Mouse (Mus musculus) inflammation-experienced regulatory T-cells, adult 6 months (primary cell): Measurements from ENCODE around the gene Tnfrsf25. TPM values are rescaled to one million over a fixed set of nuclear protein-coding genes. Genes with fewer than 3 reads are reported as not detected.

Experiments used
- ATAC-seq: one replicate; pipeline ENCODE4 v1.8.0; 2017
- polyA plus RNA-seq, 3 experiments: library from polyadenylated mRNA; unstranded; fragments of 100-300 nt; shearing (Covaris generic); gene quantifications; one replicate each; pipeline ENCODE4 v1.2.1; 2017

Gene Tnfrsf25
- polyA plus RNA-seq, 3 experiments from 2014 or later, result 125 to 133 (median 127) TPM

DNA sequence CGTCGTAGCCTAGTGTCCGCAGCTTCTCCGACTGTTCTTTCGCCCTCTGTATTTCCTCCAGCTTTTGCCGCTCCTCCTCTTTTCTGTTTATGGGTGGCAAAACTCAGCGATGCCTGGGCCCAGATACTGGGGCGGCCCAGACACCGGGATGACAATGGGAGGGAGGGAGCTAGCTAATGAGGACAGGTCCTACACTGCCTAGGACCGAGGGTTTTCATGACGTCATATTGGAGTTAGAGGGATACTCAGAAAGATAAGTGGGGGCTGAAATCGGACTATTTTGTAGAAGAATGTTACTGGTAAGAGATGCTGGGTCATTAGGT, 5.4 kb downstream of the Tnfrsf25 start:
- ATAC-seq, result no peak

DNA sequence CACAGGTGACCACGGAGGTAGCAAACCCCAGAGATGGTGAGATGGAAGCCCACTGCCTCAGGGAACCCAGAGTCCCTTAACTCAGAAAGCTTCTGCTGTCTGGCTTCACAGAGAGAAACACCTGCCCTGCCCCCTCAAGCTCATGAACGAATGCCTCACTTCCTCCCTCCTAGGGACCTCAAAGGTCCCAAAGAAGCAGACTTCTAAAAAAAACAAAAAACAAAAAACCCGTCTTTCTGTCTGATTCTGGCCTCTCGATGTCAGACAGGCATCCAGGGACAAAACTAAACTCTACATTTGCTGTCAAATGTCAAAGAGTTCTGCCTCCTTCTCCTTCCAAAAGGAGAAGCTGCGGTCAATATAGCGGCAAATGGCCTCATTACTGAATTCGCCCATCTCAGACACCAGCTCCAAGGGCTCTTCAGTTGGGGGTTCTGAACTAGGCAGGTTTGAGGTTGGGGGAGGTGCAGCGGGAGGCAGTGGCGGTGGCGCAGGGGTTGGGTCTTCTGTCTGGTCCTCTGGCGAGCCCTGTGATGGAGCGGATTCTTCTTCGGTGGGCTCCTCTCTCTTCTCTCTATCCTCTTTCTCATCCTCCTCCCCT, 8.7 kb downstream of the Tnfrsf25 start:
- ATAC-seq, result no peak

DNA sequence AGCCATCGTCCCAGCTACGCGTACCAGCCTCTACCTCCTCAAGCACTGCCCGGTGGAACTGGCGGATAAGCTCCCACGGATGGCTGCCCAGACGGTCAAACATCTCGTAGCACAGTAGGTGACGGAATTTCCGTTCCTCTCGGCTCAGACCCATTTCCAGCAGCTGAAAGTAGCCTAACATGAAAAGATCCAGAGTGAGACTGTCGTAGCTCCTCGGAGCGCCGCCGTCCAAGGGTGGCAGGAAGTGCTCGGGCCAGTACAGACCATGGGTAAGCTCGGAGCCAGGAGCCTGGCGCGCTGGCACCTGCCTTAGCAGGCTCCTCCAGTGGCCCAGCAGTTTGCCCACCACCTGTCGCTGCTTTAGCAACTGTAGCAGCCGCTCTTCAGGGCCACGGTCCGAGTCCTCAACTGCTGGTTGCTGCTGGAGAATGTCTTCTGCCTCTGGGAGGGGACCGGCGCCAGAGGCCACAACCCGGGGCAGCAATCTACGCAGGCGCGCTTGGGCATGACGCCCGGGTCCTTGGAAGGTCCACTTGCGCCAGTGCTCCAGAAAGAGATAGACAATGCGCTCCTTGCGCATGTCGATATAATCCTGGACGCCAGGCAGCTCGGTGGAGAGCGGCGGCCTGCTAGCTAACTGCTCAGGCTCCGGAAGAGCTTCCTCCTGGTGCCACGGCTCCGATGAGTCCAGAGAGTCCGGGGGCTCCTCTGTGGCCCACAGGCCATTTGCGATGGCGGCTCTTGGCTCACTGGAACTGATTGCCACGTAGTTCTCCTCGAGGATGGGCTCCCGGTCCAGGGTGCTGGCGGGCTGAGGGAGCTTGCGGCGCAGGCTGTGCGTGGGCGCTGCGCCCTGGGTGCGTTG, 9.7 kb downstream of the Tnfrsf25 start:
- ATAC-seq, result peak; percentile 42

DNA sequence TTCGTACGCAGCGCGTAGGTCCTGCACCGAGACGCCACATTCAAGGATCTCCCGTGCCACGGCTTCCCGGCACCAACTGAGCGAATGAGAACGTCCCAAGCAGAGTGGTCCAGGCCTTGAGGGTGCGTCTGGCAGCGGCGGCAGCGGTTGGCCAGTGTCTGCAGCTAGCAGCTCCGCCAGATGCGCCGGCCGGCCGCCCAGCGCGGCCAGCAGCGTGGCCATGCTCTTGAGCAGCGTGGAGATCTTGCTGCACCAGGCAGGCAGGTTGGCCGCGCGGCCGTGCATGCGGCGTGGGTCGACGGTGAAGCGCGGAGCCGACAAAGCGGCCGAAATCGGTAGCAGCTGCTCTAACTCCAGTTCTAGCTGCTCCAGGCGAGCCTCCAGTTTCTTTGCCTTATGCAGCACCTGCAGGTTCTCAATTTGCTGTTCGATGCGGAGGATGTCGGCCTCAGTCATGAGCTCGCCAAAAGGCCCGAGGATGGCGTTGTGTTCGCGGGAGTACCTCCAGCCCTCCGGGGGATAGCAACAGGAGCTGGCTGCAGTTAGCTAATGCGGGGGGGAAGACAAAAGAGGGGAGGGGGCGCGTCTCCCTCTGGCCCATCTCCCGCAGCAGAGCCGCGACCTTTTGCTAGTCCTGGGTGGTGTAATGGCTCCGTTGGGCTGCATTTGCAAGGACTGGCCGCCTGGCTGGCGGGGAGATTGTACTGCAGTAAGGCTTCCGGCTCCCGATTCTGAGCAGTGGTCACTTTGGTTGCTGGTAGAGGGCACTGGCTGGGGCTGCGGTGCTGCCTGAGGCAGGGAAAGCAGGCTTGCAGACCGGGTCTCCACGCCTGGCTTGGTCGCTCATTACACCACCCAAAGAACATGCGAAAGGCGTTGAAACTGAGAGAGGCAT, 10.5 kb downstream of the Tnfrsf25 start:
- ATAC-seq, result no peak

DNA sequence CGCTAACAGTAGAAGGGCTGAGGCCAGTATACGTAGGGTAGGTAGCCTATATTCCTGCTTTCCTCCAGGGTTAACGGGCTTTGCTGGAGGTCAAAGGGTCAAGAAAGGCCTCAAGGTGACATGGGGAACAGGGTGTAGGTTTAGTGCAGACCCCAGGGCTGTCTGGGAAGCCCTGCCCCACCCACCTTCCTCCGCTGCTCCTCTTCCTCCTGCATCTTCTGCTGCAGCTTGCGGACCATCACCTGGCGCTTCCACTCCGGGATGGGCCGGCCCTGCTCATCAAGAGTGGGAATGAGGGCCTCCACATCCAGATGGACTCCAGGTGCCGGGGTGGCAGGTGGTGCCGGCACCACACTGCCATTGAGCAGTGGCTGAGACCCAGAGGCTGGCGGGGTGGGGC, 12.2 kb downstream of the Tnfrsf25 start:
- ATAC-seq, result no peak

DNA sequence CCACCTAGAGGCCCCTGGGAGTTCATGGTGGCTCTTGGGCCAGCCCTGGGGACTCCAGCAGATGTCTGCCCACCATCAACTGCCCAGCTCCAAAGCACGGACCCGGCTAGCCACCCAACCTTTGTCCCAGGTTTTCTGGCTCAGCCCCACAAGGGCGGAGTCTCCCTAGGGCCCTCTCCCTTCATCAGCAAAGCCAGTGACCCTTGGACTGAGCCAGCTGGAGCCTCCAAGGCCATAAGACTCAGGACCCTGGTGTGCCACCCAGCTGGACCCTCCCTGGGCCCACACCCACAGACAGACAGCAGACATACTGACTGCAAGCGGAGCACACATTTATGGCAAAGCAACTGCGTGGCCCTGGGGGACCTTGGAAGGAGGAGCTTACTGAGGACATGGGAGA, 13.1 kb downstream of the Tnfrsf25 start:
- no peak for ATAC-seq

DNA sequence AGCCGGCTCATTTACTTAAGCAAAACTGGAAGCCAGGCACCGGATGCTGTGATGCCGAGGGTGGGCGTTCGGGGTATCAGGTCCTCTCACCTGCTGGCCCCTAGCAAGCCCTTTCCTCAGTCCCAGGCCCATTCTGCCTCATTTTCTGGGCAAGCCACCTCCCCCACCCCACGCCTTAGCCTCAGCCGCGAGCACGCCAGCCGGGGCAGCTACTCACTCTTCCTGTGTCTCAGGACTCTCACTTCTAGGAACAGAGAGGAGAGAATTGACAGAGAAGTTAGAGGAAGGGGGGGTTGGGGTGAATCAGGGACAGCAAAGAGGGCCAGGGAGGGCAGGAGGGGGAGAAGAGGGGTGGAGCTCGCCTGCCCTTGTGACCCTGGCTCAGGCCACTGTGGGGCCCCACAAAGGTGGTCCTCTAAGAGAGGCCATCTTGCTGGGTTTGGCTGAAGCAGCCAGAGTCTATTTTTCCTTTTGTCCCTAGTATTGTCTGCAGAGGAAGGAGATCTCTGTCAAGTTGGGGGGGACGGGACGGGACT, 13.7 kb downstream of the Tnfrsf25 start:
- no peak for ATAC-seq

DNA sequence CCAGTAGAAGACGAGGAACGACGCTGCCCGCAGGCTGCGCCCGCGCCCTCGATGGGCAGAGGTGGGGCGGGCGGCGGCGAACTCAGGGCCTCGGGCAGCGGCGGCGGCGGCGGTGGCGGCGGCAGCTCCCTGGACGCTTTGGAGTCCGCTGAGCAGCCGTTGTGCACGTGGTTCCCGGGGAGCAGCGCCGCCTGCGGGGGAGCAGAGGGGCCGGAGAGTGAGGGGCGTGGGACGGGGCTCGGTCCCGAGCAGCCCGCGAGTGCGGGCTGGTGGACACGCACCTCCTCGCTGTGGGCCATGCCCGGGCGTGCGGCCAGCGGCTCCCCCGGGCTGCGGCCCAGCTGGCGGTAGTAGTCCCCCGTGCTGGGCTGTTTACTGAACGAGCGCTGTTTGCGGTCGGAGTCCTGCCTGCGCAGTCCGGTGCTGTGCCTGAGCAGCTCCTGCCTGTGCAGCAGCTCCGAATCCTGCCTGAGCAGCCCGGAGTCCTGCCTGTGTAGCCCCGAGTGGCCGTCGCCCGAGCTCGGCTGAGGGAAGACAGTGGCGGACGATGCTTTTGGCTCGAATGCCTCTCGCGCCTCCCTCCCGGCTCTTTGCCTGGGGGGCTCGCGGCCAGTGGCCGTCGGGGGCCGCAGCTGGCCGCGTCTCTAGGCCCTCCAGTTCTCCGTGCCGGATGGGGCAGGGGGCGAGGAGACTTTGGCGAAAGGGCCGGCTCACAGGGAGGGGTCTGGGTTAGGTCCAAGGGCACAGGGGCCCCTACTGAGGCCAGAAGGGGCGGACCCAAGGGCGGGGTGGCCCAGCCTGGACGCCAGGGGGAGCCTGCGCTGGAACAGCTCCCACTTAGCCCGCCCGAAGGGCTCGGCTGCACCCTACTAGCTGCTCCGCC, 15.3 kb downstream of the Tnfrsf25 start:
- ATAC-seq, result peak; percentile 63

DNA sequence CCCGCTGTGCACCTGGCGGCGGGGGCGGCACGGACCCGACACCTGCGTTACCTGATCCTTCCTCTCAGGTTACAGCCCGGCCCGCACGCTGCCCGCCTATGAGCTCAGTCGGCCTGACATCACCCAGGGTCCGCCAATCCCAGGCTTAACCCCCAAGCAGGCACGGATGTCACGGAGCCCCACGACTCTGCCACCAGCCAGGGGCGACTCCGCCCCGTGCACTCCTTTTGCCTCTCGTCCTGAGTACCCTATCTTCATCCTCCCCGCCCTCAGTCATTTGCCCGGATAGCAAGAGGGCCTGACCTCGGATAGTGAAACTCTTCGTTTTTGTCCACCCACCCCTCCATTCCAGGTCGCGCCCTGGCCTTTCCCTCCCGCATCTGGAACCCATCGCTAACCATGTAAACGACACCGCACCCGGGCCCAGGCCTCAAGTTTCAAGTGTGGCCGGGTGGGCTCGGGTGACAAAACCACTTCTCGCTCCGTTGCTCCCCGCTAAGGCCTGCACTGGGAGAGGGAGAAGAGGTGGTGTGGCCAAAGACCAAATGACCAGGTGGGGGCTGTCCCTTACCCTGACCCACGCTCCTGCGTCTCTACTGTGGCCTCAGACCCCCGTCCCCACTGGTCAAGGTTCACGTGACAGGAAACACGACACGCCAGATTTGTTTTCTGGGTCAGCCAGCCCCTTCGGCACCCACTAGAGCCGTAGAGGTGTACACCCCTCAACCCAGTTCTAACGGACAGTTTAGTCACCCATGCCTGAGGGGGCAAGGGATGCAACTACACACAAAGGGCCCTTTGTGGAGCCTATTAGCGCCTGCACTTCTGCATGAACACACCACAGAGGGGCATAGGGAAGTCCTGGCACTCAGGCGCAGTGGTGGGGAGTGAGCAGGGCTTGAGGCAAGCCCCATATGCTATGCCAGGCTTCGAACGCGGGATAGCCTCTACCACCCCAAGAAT, 16.4 kb downstream of the Tnfrsf25 start:
- peak; percentile 18 for ATAC-seq

DNA sequence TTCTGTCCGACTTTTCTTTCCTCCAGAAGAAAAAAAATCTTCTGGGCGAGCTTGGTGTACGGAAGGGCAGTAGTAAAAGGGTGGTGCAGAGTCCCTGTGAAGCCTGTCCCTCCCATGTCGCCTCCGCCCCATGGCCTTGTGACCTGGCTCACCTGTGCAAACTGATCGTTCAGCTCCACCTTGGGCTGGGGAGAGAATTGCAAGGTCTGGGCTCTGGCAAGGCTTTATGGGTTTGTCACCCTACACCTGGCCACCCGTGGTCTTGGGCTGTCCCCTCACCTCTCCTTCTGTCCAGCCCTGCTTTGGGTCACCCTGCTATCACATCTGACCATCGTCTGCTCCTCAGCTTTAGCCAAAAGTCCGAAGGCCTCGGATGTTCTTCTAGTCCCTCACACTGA, 17.0 kb downstream of the Tnfrsf25 start:
- no peak for ATAC-seq

DNA sequence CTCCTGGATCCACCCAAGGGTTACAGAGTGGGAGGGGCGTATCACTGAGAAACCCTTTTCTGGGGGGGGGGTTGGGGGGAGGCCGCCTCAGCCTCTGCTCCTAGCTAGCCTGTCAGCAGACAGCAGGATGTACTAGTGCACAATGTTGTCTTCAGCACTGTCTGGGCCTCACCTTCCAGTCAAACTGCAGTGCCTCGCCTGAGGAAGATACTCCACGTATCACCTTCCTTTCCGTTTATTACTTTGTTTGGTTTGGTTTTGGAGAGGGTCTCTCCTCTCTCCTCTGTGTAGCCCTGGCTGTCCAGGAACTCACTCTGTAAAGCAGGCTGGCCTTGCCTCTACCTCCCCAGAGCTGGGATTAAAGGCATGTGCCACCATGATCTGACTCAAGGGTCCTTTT, 17.5 kb downstream of the Tnfrsf25 start:
- no peak for ATAC-seq

DNA sequence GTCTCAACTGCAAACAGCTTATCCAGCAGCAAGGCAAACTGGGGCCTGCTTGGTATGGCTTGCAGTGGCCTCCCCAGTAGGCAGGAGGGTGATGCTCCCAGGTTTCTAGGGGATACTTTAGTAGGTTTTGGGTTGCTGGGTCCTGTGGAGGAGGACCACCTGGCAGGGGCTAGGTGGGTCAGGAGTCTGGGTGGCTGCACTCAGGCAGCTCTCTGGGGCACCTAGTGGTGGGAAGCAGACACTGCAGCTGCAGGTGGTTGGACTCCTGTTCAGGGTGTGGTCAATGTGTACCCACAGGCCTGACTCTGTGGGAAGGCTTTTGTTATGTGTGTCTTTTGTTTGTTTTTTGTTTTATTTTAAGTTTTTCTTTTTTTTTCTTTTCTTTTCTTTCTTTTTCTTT, 18.8 kb downstream of the Tnfrsf25 start:
- peak; percentile 30 for ATAC-seq

DNA sequence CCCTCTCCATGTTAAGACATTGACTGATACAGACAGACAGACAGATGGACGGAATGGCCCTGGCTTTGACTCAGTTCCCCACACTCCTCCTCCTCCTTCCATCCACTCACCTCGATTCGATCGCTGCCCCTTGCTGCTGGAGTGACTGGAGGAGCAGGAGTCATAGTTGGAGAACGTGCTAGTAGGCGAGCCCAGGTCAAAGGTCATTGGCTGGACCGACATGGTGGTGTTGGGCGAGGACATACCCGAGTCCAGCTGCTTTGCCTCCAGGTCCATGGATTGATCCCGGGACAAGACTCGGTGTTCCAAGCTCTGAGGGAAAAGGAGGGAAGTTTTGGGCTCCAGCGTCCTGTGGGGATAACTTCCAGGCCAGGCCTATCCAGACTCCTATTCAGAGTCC, 19.6 kb downstream of the Tnfrsf25 start:
- no peak for ATAC-seq

DNA sequence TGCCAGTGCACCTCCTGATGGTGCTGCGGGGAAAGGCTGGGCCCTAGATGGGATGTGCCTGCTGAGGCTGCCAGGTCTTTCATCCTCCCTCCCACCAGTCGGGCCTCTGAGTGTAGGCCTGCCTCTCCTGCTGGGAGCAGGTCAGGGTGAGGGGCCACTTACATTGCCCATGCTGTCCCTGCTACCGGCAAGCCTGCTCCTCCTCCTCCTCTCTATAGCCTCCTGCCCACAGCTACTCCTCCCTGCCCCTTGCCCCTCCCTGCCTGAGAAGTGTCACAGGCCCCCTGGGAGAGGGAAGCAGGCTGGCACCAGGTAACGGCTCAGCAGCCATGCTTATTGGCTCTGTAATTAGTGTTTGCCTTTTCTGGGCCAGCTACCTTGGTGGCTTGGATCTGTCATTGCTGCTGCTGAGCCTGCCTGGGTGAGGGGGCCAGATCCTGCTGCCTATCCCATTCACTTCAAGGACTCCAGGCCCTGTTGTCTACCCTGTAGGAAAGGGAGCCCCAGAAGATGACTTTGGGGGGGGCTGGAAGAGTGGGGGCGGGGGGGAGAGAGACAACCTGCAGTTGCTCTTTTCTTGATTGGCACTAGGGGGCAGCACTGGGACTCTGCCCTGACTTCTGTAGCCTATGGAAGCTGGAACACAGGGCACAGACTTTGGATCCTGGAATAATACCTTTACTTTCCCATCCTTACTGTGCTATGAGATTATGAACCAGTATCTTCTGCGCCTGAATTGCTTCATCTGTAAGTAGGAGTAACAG, 20.6 kb downstream of the Tnfrsf25 start:
- no peak for ATAC-seq

DNA sequence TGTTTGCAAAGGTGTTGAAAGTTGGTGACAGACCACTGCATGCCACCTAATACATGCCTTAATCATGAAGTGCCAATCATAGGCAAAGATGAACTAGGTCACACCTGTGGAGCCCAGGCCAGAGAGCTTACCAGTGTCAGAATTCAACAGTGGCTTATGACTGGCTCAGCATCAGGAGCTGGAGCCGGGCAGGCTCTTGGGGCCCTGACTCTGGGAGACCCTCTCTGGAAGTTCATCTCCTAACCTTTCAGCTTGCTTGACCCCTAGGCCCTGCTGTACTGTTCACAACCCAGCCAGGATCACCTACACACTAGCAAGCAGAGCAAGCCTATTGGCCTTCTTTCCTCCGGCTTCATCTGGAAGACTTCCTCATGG, 21.1 kb downstream of the Tnfrsf25 start:
- ATAC-seq, result no peak

DNA sequence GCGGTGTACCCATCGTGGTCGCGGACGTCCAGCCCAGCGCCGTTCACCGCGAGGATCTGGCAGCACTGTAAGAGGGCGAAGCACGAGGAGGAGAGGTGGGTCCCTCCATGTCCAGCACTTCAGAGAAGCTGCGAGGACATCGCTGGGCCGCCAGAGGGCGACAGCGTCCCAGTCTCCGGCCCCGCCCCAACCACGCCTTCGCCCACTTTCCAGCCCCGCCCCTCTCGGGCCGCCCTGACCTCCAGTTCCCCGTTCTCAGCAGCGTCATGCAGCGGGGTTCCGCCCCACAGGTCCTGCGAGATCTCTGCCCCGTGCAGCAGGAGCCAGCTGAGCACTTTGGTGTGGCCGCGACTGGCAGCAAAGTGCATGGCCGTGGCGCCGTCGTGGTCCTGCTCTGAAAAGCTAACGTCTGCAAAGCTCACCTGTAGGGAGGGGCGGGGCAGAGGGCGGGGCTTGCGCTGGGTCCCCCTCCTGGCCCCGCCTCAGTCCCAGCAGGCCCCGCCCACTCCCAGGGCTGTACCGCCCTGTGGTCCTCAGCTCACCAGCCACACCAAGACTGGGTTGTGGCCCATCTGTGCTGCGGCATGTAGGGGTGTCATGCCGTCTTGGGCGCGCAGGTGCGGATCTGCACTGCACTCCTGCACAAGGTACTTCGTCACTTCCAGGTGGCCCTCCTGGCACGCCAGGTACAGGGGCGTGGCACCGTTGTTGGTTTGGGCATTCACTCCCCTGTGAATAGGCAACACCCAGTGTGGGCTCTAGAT, 22.9 kb downstream of the Tnfrsf25 start:
- ATAC-seq, result peak; percentile 75

DNA sequence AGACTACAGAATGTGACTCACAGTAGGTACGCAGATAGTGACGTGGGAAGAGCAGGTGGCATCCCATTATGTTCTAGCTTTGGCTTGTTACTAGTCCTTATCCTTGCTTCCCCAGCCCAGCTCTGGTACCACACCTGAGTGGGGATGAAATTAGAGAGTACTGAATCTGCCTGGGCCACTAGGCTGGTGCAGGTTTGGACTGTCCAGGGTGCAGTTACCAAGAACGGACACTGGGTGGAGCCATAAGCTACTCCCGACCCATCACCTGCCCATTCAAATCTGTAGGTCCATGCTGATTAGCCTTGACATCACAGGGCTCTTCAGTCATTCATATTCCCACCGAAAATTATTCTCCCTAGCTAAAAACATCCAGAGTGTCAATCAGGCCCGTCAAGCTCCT, 24.7 kb downstream of the Tnfrsf25 start:
- ATAC-seq, result peak; percentile 24

DNA sequence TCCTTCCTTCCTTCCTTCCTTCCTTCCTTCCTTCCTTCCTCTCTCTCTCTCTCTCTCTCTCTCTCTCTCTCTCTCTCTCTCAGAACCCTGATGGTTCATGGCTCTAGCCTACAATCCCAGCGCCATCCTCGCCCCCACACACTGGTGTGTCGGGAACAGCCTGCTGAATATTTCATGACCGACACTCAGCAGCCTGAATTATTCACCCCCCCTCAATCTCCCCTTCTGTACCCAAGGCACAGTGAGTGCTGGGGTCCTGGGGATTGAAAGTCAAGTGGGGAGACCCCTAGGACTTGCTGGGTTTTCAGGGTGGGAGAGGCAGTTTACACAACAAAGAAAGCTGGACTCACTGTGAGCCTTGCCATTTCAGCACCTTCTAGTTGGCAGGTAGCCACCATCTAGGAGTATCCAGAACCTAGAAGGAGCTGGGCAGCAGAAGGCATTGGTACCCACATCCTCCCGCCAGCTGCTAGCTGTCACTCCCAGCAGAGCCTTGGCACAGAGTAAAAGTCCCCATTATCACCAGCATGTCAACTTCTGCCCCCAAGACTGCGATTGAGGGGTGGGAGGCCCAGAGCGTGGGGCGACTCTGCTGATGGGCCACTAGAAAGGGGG, 25.9 kb downstream of the Tnfrsf25 start:
- no peak for ATAC-seq

DNA sequence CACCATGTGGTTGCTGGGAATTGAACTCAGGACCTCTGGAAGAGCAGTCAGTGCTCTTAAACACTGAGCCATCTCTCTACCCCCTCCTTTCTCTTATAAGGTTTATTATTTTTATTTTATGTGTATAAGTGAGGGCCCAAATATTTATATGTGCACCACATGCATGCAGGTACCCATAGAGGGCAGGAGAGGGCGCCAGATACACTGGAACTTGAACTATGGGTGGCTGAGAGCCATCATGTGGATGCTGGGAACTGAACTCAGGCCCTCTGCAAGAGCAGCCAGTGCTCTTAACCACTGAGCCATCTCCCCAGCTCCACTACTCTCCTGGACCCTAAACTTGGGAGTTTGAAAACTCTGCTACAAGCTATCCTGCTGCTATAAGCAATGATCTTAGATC, 27.9 kb downstream of the Tnfrsf25 start:
- ATAC-seq, result no peak
